Mouse (Mus musculus) ovary, adult 18-20 months (tissue): ENCODE data around the gene Efl1.

Source experiments
- DNase-seq: peaks from one replicate; pipeline ENCODE4 v3.0.0; 2022; ENCODE audit warnings: low spot score, mixed read lengths

Gene Efl1

DNA sequence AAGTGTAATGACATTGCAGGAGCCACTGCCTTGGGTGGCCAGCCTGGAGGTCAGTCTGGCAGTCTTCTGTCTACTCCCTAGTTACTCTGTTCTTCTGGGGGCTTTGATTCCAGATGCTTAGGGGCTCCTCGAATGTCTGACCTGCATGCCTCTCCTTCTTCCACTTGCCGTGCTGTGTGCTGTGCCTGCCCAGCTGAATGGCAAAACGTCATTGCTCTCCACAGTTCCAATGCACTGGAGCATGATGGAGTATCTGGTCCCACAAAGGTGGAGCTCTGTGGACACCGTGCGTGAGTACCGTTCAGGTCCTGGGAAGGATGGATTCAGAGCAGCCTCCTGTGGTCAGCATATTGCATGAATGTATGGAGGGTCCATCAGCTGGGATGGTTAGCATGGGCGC is 171.1 kb downstream of the Efl1 start:
- no peak for DNase-seq

DNA sequence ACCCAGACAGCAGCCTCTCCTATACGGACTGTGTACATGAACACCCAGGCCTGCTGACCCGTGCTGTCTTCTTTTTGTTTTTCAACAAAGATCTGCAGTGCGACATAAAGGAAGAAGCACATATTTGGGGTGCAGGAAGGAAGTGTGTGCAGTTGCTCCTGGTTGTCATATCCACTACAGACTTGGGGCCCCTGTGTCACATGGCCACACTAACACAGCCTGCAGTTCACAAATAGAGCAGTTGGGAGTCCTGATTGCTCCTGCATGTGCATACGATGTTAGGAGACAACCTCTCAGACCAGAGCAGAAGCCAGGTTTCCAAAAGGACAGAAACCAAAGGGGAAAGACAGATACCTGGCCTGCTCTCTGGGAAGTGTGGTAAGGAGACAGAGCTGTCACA is 172.2 kb downstream of the Efl1 start:
- no peak for DNase-seq

DNA sequence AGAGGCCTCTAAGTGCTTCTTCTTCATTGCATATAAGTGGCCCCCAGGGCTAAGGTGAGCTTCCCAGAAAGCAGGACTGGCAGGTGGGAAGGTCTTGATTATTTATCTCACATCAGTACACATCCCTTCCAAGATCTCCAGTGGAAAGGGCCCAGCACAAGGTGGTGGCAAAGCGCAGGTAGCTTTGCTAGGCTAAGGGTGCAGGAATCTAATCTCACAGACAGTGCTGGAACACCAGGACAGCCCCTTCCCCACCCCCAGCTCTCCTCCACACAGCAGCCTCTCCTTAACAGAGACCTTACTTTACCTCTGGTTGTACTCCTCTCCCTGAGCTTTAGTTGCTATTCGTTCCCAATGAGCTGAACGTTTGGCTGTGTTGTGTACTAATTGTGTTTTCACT is 173.1 kb downstream of the Efl1 start:
- no peak for DNase-seq

DNA sequence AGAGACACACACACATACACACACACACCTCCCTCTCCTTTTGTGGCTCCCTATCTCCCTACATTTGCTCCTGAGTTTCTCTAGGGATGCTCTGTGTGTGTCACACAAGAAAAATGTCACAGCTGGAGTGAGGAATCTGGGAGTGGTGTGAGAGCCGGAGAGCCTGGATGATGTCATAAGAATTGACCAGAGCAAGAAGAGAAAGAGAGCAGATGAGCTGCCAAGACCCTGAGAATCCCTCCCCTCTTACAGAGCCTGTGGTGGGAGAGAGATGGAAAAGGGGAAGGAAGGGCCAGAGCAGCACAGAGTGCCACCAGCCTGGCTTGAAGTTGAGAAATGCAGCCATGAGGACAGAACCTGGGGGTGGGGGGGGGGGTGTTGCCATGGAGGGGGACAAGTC is 174.1 kb downstream of the Efl1 start:
- DNase-seq = no peak
